In genomic region chr4:75278197-75279175, GRCm38 (mm10) we compare ENCODE assay signal across 8 mouse cellular contexts. TPM values are rescaled to one million over a fixed set of nuclear protein-coding genes. Genes with fewer than 3 reads are reported as not detected.
DNase-seq lines count a peak whose midpoint lies in the region; ATAC-seq and TF ChIP-seq lines count a peak whose summit lies in the region.

Dmac1 (minus strand) TSS chr4:75278305.

- peak; percentile 42; the same call in 1 of the 2 replicates for TF ChIP-seq POLR2A in lung, adult 2 months (IDR thresholded peaks at IDR 0.05; ENCODE audit: borderline replicate concordance, extremely low read depth, low read depth, low read length)

- no peaks in the 10 kb centered on the region; a peak in 1 of 4 replicates for H3K4me1 ChIP-seq in ES-E14 (ENCODE audit: control insufficient read depth in 2 of 2, insufficient read depth in 2 of 2, low read length in 2 of 2, poor library complexity in 1 of 2)
- 0 out of 2 replicates have a peak, but pooled peaks cover 7% of the 10 kb centered on the region for H3K4me1 ChIP-seq in forebrain, embryonic 15.5 days
- peaks cover 4% of the 10 kb centered on the region for H3K4me1 ChIP-seq in lung, adult 2 months (ENCODE audit: control insufficient read depth, insufficient read depth, low read length)

- no peak for TF ChIP-seq CTCF in lung, adult 2 months (IDR thresholded peaks at IDR 0.05; ENCODE audit: insufficient read depth, low read length)

- in situ Hi-C loops in ES-E14 (cut with MboI; ENCODE audit: low sequenced_read_pairs in 2 of 2, unreplicated experiment in 2 of 2): no loop called here

- H3K36me3 ChIP-seq in ES-E14 (ENCODE audit: control insufficient read depth, insufficient read depth, low read length, poor library complexity, severe bottlenecking): peaks cover 2% of the 10 kb centered on the region; the same call in 1 of the 2 replicates
- peaks cover 12% of the 10 kb centered on the region for H3K36me3 ChIP-seq in forebrain, embryonic 15.5 days

- DNase-seq in ES-E14 (ENCODE audit: low read depth, low spot score): peak; percentile 82
- DNase-seq in cerebellum, adult 11-12 months: peak; percentile 90
- peak; percentile 84 for DNase-seq in heart, postnatal 25 days (ENCODE audit: low spot score)
- peak; percentile 92 to 98 for DNase-seq in layer of hippocampus, adult 18-20 months (ENCODE audit: low spot score in 2 of 2)
- DNase-seq in lung, adult 2 months: peak; percentile 96
- DNase-seq in thymus, adult 18-20 months: peak; percentile 88 to 93

- H3K27me3 ChIP-seq in forebrain, embryonic 15.5 days: no peaks in the 10 kb centered on the region

- no peaks in the 10 kb centered on the region for H3K9me3 ChIP-seq in ES-E14 (ENCODE audit: control insufficient read depth, insufficient read depth, low read depth, low read length)
- H3K9me3 ChIP-seq in forebrain, embryonic 15.5 days: no peaks in the 10 kb centered on the region

- intact Hi-C loops in heart, postnatal 25 days (cut with DNase I): no loop called here

- H3K4me2 ChIP-seq in forebrain, embryonic 15.5 days (replicated peaks): peak within 1 kb of the TSS; percentile 55

- peak; percentile 97 for ATAC-seq in forebrain, embryonic 15.5 days (replicated peaks)
- ATAC-seq in neutrophil, adult 5-6 weeks (ENCODE audit: extremely low read depth, insufficient number of reproducible peaks, low FRiP score, poor library complexity, severe bottlenecking): peak; percentile 99

- H3K27ac ChIP-seq in ES-E14 (ENCODE audit: insufficient read depth, low read depth, low read length, poor library complexity, severe bottlenecking): 0 out of 2 replicates have a peak within 1 kb of the TSS, but pooled peaks have one; percentile 40
- peak within 1 kb of the TSS; percentile 53; the same call in 1 of the 2 replicates for H3K27ac ChIP-seq in forebrain, embryonic 15.5 days (replicated peaks)

- WGBS in forebrain, embryonic 15.5 days: 19% methylated on average over 23 of the region's 23 CpGs
- 13% methylated on average over 23 of the region's 23 CpGs for WGBS in lung, adult 2 months

- peak within 1 kb of the TSS; percentile 98 for H3K9ac ChIP-seq in ES-E14 (ENCODE audit: insufficient read depth, low read depth, low read length, poor library complexity, severe bottlenecking)
- peak within 1 kb of the TSS; percentile 81 for H3K9ac ChIP-seq in forebrain, embryonic 15.5 days (replicated peaks)

- H3K4me3 ChIP-seq in ES-E14 (ENCODE audit: insufficient read depth in 1 of 2, low read depth in 1 of 2, low read length in 2 of 2, poor library complexity in 1 of 2, severe bottlenecking in 1 of 2): peak within 1 kb of the TSS; percentile 98 to 100
- H3K4me3 ChIP-seq in forebrain, embryonic 15.5 days: peak within 1 kb of the TSS; percentile 63
- peak within 1 kb of the TSS; percentile 88 for H3K4me3 ChIP-seq in lung, adult 2 months (replicated peaks; ENCODE audit: extremely low read depth, low read depth, low read length)

TF ChIP-seq in ES-E14, 5 proteins besides CTCF, POLR2A, EP300 and RAD21:
- TF ChIP-seq ZNF384 (IDR thresholded peaks at IDR 0.05; ENCODE audit: low read depth, low read length) (no peak), CHD2 (IDR thresholded peaks at IDR 0.05; ENCODE audit: low read depth, low read length) (no peak), HCFC1 (IDR thresholded peaks at IDR 0.05; ENCODE audit: borderline replicate concordance, insufficient read depth, low read length) (peak; percentile 98), ZC3H11A (IDR thresholded peaks at IDR 0.05; ENCODE audit: borderline replicate concordance, low read depth, low read length) (no peak)
TF ChIP-seq in ES-E14: peak in this region for 1.

RNA-seq across cellular contexts. Expression of gene Dmac1, which starts in this region (rescaled TPM):
- total RNA-seq in ES-E14 (2012; rRNA removed): 56.6 and 66.7 TPM in 2 replicates
- polyA plus RNA-seq in forebrain, embryonic 15.5 days (2015; fragmentation: Nextera tagmentation; extraction: Ambion mirVana): 105 and 106 TPM in 2 replicates
- 10 to 100 TPM; 55.8 to 60.5 TPM for total RNA-seq in heart, postnatal 25 days (2021)
- total RNA-seq in layer of hippocampus, adult 18-20 months (2021): 10 to 100 TPM; 46.4 to 50.1 TPM
- 31.8 and 34.8 TPM in 2 replicates for polyA plus RNA-seq in lung, adult 2 months (2012; rRNA removed)
- total RNA-seq in neutrophil, adult 5-6 weeks (2017): 21.9 and 26.8 TPM in 2 replicates

Comparison
In these comparisons a context has a peak if more than half of its experiments do, and no peak if none do; other contexts are left out.
1. Peak in every context shown above with its lines: DNase-seq, ATAC-seq, H3K4me3 ChIP-seq and H3K27ac ChIP-seq.